ENCODE assay signal across 8 mouse cellular contexts in the genomic region with DNA sequence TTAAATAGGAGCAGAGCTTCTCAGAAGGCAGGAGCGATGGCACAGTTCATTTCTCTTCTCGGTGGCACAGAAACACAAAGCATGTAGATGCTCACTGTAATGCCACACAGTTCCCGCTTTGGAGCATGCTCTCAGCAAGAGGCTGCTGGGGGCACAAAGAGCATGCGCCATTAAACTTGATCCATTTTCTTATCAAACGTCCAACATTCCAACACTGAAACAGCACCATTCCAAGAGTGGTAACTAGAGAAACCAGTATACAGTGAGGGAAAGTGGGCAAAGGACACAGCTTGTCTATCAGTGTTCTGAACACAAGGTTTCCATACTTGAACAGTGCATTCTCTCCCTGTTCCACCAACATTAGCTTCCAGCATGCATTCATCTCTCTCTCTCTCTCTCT.
DNase-seq lines count a peak whose midpoint lies in the region; ATAC-seq lines count a peak whose summit lies in the region.
"Had no signal": no experiment of that assay in that cellular context is flagged by ENCODE, and none has a peak within 500 bp of the region (broad histone marks: within the 10 kb centered on the region; RNA-seq: fewer than 3 reads in every experiment).

No protein-coding gene starts in this region.

- H3K27ac ChIP-seq in heart, embryonic 16.5 days (ENCODE audit: low read length): peak overlapping the region; percentile 88
- H3K27ac ChIP-seq in midbrain, embryonic 16.5 days (ENCODE audit: low read length): peak overlapping the region; percentile 64

- peak overlapping the region; percentile 48 for H3K4me3 ChIP-seq in heart, embryonic 16.5 days (ENCODE audit: low read length)
- H3K4me3 ChIP-seq in midbrain, embryonic 16.5 days (ENCODE audit: low read depth, low read length): peak overlapping the region; percentile 34

- no peaks in the 10 kb centered on the region for H3K9me3 ChIP-seq in heart, embryonic 16.5 days (replicated peaks; ENCODE audit: control insufficient read depth, low read length)
- no peaks in the 10 kb centered on the region for H3K9me3 ChIP-seq in midbrain, embryonic 16.5 days (replicated peaks; ENCODE audit: control insufficient read depth, low read length, poor library complexity, severe bottlenecking)

- H3K36me3 ChIP-seq in heart, embryonic 16.5 days (ENCODE audit: control insufficient read depth, insufficient read depth): peaks cover 11% of the 10 kb centered on the region
- H3K36me3 ChIP-seq in midbrain, embryonic 16.5 days (ENCODE audit: control insufficient read depth, insufficient read depth, low read length): no peaks in the 10 kb centered on the region

- H3K4me1 ChIP-seq in heart, embryonic 16.5 days (ENCODE audit: control insufficient read depth, insufficient read depth, low read length): peaks cover 47% of the 10 kb centered on the region
- peaks cover 4% of the 10 kb centered on the region; the same call in 1 of the 2 replicates for H3K4me1 ChIP-seq in midbrain, embryonic 16.5 days (ENCODE audit: control insufficient read depth, insufficient read depth, low read length)

- peak overlapping the region; percentile 76 for H3K9ac ChIP-seq in heart, embryonic 16.5 days (ENCODE audit: low read length)
- H3K9ac ChIP-seq in midbrain, embryonic 16.5 days (ENCODE audit: low read depth, low read length): peak overlapping the region; percentile 6; the same call in 1 of the 2 replicates

- ATAC-seq in heart, embryonic 16.5 days (replicated peaks; ENCODE audit: extremely low read depth, insufficient read depth, low FRiP score): peak; percentile 68
- ATAC-seq in midbrain, embryonic 16.5 days: peak; percentile 49; the same call in 1 of the 2 replicates
- no peak for ATAC-seq in megakaryocyte, adult 5-6 weeks (ENCODE audit: poor library complexity, severe bottlenecking)

- no peaks in the 10 kb centered on the region for H3K27me3 ChIP-seq in heart, embryonic 16.5 days (ENCODE audit: control insufficient read depth, insufficient read depth, low read length)
- H3K27me3 ChIP-seq in midbrain, embryonic 16.5 days (ENCODE audit: control insufficient read depth, insufficient read depth, low read depth, low read length): no peaks in the 10 kb centered on the region

- DNase-seq in layer of hippocampus, postnatal 10 days (ENCODE audit: low spot score in 2 of 2): peak; percentile 44 to 66
- no peak for DNase-seq in layer of hippocampus, adult 8-10 months (ENCODE audit: low spot score in 2 of 2)
- peak; percentile 40 to 67 for DNase-seq in cerebellum, postnatal 36 days
- no peak for DNase-seq in embryo, embryonic 10.5 days (ENCODE audit: low spot score)
- DNase-seq: kidney, adult 9 months had no signal

- peak overlapping the region; percentile 72 for H3K4me2 ChIP-seq in heart, embryonic 16.5 days (ENCODE audit: low read depth, low read length)
- H3K4me2 ChIP-seq in midbrain, embryonic 16.5 days (ENCODE audit: low read length): peak overlapping the region; percentile 44

- WGBS in heart, embryonic 16.5 days: 26% methylated on average over 5 of the region's 5 CpGs
- WGBS in midbrain, embryonic 16.5 days: 56% methylated on average over 5 of the region's 5 CpGs

Comparison
In these comparisons a context has a peak if more than half of its experiments do, and no peak if none do; other contexts are left out.
1. DNase-seq: peak in layer of hippocampus, postnatal 10 days (2 of 2) and cerebellum, postnatal 36 days (2 of 2); none in layer of hippocampus, adult 8-10 months (0 of 2) and embryo, embryonic 10.5 days (single experiment).